Mouse (Mus musculus) megakaryocyte-erythroid progenitor cell, adult 5-6 weeks (primary cell): ENCODE results near the gene Zfp599. TPM values are rescaled to one million over a fixed set of nuclear protein-coding genes. Genes with fewer than 3 reads are reported as not detected.
"Not testable (repeated sequence)": the region's sequence is repeated elsewhere in the genome, so short reads cannot be mapped to it uniquely, and the experiment has no call there.

Source experiments
- ATAC-seq: replicated peaks from 2 replicates; pipeline ENCODE4 v1.8.0; 2016; ENCODE audit warnings: mild to moderate bottlenecking, inconsistent platforms; ENCODE audit not compliant: severe bottlenecking, poor library complexity, low FRiP score, low TSS enrichment
- total RNA-seq, 2 experiments: library from RNA; stranded (forward) in 1 of 2; stranded (reverse) in 1 of 2; fragments of 200-1000, 215-1000 nt in 1 of 2; fragments of >200 nt in 1 of 2; fragmentation: Nextera tagmentation in 1 of 2; gene quantifications; 2 replicates each; pipeline ENCODE4 v1.2.3; 2014 to 2017

Gene Zfp599
- 6.2 and 6.3 TPM in 2 replicates for total RNA-seq (2014; fragmentation: Nextera tagmentation)
- total RNA-seq (2017): 6.7 and 13.7 TPM in 2 replicates

DNA sequence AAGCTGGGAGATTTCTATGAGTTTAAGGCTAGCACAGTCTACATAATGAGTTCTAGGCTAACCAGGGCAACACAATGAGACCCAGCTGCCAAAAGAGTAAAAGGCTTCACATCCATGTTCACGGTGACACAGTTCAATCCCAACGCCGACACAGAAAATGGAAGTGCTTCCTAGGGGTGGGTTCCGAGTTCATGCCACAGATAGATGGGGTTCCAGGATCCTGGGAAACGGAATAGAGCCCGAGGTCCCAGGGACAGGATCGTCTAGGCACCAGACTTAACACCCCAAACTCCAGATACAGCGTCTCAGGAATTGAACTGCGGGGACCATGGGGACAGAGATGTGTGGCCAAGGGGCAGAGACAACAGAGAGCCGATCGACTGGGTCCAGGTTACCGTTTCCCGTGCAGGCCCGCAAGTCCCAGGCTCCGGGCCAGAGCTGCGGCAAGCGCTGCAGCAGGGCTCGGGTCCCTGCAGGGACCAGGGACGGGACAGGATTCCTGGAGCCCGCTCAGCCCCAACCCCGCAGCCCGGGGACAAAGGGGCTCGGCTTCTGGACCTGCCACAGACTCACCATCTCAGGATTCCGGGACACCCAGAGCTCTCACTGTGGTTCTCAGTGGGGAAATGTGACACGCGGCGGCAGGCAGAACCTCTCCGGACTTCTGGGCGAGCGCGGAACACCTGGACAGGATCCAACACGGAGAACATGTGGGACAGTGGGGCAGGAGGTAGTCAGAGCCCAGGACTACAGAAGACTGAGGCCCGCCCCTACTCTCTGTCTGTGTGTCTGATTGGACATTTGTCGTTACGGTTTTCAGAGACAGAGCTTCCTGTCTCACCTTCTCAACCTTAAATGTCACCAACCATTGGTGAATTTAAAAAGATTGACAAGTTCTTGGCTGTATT is at the start of gene Zfp599:
TSS of gene Zfp599 (minus strand) at position 712 of the 908 bp plus-strand sequence.
- peak; percentile 98 for ATAC-seq

DNA sequence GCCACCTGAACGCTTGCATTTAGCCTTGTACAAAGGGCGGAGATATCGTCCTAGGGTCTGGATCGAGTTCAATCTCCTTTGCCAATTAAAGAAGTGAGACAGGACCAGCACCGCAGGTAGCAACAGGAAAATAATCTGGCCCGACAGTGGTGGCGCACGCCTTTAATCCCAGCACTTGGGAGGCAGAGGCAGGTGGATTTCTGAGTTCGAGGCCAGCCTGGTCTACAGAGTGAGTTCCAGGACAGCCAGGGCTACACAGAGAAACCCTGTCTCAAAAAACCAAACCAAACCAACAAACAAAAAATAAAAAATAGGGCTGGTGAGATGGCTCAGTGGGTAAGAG is 48.2 kb upstream of the Zfp599 start:
- not testable (repeated sequence) for ATAC-seq

DNA sequence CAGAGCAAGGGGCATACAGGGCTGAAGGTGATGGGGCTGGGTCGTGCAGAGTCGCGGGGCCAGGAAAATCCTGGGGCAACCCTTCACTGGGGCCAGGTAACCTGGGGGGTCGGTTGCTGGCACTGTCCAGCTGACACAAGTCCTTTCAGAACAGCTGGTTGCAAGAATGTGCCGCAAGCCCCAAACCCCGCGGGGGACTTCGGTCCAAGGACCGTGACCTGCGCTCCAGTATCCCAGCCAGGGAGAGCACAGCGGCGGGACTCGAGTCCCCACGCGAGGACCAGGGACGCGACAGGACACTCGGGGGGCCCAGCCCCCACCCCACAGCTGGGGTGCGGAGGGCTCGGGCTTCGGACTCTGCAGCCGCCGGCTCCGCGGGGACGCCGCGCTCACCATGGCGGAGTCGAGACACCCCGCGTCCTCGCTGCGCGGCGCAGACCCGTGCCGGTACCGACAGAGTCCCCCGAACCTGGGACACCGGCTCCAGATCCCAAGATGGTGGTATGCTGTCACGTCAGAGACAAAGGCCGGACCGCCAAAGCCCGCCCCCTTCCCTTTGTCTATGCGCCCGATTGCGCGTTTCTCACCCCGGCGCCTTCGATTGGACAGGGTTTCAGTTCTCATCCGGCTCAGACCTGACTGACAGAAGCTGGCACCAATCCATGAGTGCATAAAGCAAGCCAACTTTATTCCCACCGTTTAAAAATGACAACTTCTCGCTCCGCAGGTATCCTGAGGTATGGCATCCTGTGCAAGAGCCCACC is 47.6 kb upstream of the Zfp599 start, which contains the start of gene Zfp810:
TSS of gene Zfp810 (minus strand) at position 493 of the 764 bp plus-strand sequence.
- peak; percentile 99 for ATAC-seq

DNA sequence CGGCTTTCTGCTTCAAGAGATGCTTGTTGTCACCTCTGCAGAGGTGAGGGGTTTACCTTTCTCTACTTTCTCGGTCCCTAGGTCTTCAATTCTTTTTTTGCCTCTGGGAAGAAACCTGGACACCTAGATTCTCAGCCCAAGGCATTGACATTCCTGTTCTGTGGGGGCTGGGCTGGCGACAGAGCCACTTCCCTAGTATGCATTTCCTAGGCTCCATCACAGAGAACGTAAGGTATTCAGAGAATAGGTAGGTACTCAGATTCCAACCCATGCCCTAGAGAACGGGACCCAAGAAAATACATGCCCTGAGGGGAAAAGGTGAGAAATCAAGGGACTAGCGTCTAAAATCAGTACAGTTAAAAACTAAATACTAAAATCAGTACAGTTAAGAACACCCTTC is 47.0 kb upstream of the Zfp599 start:
- no peak for ATAC-seq

DNA sequence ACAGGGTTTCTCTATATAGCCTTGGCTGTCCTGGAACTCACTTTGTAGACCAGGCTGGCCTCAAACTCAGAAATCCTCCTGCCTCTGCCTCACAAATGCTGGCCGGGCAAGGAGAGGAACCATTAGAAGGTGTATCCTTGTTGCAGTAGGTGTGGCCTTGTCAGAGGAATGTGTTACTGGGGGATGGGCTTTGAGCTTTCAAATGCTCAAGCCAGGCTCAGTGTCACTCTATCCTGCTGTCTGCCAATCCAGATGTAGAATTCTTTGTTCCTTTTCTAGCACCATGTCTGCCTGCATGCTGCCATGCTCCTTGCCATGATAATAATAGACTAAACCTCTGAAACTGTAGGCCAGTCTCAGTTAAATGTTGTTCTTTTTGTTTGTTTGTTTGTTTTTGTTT is 42.5 kb upstream of the Zfp599 start:
- no peak for ATAC-seq

DNA sequence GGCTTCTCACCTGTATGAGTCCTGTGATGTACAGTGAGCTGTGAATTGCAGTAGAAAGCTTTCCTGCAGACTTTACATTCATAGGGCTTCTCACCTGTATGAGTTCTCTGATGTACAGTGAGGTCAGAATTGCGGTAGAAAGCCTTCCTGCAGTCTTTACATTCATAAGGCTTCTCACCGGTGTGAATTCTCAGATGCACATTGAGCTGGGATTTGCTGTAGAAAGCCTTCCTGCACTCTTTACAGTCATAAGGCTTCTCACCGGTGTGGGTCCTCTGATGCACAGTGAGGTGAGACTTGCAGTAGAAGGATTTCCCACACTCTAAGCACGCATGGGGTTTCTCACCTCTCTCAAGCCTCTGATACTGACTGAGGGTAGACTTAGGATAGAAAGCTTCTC is 19.0 kb upstream of the Zfp599 start:
- no peak for ATAC-seq

DNA sequence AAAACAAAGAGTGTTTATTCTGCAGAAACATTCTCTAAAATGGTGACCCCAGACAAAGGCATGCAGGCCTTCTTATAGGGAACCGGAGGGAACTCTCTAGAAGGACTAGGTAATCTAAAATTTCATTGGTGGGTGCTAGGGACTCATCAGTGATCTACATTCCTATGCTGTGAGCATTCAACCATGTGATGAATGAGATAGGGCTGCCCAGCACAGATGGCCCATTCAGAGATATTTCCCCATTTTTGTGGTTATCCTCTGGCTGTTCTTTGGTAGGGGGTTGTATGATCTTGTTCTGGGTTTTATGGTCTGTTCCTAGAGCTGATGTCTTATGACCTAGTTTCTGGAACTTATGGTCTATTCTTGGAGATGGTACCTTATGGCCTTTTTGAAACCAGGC is 9.2 kb upstream of the Zfp599 start:
- ATAC-seq: no peak

DNA sequence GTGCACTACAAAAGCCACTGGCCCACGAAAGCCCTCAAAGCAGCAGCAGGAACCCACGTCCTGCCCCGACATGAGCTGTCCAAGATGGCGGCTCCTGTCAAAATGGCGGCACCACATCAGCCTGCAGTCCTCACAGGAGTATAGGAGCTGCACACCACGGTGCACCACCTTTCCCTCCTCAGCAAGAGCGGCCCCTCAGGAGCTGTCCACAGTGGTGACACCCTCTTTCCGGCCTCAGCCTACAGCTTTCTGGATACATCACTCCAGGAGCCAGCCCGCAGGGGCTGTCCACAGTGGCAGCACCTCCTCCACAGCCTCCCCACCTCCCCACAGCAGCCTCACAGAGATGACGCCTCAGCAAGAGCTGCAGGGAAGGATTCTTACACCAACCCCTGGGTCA is 2.9 kb upstream of the Zfp599 start:
- no peak for ATAC-seq

DNA sequence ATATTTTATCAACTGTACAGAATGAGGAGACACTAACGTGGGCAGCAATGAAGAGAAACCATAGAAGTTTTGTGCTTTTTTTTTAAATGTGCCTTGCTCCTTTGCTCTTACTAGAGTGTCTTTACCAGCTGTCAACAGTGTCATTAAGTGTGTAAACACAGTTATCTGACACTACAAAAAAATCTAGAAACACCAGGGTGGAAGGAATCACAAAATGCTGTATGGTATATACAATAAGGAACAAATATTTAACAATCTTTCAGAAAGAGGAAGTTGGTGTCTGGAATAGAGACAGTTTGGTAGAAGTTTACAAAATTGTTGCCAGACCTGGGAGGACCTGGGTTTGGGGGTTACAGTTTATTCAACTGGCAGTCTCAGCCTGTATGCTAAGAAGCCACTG is 1.9 kb upstream of the Zfp599 start:
- no peak for ATAC-seq

DNA sequence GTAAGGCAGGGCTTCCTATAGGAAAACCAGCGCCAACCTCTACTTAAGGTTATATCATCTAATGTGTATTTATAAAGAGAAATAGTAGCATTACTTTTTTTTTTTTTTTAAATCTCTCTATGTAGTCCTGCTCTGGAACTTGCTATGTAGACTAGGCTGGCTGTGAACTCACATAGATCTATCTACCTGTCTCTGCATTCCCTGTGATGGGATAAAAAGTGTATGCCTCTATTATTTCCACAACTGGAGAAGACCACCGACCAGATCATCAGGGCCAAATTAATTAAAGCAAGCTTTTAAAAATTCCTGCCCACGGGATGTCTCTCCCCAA is 362 bp upstream of the Zfp599 start:
- ATAC-seq: no peak

DNA sequence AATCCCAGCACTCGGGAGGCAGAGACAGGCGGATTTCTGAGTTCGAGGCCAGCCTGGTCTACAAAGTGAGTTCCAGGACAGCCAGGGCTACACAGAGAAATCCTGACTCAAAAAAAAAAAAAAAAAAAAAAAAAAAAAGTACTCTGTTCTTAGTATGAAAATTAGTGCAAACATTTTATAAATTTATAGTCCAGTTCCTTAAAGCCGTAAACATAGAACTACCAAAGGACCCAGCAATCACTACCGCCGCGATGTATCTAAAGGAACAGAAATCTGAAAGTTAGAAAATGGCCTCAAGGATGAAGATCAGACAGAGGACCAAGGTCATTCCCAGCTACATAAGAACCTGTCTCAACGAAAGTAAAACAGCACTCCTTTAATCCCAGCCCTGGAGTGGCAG is 911 bp downstream of the Zfp599 start:
- ATAC-seq: no peak

DNA sequence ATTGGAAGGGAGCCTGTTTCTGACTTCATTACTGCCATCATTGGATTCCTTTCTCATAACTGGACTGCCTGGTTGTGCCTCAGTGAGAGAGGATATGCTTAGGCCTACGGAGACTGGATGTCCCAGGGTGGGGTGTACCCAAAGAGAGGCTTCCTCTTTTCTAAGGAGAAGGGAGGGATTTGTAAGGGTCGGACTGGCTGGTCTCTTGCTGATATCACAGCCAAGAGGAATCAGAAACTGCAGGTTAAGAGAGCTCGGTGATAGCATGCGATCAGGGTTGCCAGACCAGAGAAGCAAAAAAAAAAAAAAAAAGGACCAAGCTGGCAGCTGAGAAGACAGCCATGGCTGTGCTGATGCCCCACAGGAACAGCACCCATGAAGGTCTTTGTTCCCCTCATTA is 3.1 kb downstream of the Zfp599 start:
- ATAC-seq: no peak

DNA sequence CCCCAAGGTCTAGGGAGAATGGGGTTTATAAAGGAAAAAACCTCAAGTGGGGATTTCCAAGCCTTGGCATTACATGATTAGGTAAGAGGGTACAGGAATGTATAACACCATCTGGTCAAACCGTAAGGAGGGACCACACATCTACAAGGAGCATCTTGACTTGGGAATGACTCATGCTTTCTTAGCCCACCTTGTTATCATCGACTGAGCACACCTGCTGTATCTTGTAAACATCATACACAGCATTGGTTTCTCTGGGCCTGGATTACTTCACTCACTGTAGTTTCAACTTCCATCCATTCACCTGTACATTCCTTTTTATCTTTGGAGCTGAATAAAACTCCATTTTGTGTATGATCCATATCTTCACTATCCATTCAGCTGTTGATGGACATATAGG is 15.5 kb downstream of the Zfp599 start:
- ATAC-seq: no peak

DNA sequence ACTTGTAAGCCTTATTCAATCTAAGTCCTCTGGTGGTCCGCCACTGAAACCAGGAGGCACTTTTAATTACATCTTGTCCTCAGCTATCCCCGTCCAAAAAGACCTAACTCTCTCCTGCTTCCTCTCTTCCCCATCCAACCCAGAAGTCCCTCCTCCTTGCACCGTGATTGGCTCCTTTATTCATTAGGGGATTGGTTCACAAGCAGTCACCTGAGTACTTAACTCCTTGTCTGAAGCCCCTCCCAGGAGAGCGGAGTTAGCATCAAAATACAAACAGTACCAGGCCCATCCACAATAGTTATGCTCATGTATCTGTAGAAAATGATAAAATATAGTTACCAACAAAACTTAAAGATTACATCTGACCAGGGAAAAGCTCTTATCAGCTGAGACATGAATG is 19.7 kb downstream of the Zfp599 start:
- ATAC-seq: no peak

DNA sequence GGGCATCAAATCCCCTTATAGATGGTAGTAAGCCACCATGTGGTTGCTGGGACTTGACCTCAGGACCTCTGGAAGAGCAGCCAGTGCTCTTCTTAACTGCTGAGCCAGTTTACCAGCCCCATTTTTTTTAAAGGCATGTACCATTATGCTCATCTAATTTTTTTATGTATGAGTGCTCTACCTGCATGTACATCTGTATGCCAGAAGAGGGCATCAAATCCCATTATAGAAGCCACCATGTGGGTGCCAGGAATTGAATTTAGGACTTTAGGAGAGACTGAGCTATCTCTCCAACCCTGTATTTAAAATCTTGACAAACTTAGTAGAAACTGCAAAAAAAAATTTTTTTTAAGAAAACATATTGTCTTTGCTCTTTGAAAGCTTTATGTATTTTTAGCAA is 29.1 kb downstream of the Zfp599 start:
- no peak for ATAC-seq

DNA sequence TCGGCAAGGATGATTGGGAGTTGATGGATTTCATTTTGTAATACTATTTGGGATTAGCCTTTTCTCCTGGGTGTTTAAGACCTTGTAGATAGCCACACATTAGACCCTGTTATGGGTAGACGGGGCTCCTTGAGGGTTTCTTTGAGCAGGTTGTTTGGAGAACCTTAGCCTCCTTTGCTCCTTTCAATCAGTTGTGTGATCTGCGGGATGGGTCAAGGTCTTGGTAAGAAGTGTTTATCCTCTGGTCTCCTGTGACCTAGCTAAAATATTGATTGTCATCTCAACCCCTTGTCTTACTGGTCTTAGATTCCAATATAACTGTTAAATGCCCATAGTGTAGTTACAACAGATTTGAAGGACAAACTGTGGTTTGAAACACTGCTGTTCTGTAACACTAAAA is 29.6 kb downstream of the Zfp599 start:
- ATAC-seq: no peak

DNA sequence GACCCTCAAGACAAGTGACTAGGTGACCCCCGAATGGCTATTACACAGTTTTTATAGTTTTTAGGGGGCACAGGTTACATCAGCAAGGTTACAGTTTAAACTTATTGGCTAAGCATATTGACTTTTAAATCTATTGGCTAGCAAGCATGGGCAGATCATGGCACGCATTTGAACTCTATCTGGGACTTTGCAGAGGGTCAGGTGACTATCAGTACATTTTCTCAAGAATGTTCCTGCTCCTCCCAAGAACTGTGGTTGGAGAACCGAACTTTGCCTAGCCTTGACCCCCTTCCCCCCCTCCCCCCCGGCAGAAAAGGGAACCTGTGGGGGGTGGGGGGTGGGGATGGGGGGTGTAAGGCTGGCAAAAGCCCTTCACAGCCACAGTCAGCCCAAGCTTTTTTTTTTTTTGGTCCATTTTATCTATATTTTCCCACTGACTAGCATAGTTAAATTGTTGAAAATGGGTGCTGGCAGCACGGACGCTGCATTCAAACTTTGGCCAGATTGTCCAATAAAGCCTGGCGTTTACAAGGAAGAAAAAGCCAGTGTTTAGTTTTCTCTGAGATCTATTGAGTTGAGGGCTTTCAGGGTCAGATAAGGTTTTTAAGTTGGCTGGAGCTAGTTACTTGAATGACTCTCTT is 30.2 kb downstream of the Zfp599 start:
- ATAC-seq: no peak

DNA sequence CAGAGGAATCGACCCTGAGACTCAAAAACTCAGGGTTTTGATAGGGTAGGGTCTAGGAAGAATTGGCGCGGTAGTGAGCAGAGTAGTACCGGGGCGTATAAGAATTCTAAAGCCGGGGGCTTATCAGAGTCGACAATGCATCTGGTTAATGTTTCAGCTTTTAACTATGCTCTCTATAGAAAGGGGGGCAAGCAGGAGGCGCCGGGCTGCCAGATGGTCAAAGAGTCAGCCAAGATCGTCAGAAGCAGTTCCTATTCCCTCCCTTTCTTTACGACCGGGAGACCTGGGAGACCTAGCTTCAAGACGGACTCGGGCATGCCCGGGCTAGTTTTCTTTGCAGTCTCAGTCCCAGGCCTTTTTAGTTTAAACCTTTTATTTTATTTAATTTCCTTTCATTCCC is 32.8 kb downstream of the Zfp599 start:
- ATAC-seq: no peak

DNA sequence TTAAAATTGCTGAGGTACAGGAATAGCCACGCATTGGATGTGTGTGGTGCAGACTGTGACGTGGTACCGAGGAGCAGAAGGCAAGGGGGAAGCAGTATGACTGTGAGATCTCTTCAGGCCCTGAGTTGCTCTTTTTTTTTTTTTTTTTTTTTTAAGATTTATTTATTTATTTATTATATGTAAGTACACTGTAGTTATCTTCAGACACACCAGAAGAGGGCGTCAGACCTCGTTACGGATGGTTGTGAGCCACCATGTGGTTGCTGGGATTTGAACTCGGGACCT is 33.4 kb downstream of the Zfp599 start:
- ATAC-seq: not testable (repeated sequence)

DNA sequence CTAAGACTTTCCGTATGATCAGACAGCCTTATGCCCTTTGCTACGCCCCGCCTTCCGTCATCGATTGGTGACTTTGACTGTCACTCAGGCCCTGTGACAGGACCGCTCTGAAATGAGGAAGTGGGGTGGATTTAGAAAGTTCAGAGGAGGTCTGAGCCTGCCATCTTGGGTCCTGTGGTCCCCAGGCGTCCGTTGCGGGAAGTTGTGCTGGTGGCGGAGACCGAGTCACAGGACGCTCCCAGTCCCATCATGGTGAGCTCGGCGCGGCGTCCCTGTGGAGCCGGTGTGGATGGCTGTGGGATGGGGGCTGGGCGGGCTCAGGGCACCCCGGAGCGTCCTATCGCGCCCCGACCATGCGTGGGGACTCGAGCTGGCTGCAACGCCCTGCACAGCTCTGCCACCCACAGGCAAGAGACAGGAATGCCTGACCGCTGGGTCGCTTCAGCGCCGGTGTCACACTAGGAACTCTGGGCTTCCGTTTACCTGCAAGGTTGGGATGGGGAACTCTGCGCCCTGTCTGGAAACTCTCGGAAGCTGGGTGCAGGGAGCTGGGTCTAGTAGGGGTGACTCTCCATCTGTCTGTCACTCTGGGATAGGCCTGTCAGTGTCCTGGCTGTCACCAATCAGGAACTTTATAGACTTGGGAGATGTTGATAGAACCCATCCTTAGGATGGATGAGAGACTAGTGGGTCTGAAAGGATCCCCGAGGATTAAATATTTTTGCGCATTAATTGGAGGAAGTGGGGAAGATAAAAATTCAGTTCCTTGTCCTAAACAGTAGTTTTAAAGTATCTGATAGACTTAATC is 33.9 kb downstream of the Zfp599 start, which contains the start of gene Zfp809:
TSS of gene Zfp809 (plus strand) at position 134 of the 808 bp plus-strand sequence.
- peak; percentile 98 for ATAC-seq
